Mouse (Mus musculus) forebrain, embryonic 13.5 days (tissue): ENCODE data around the gene Sirt6. TPM values are rescaled to one million over a fixed set of nuclear protein-coding genes. Genes with fewer than 3 reads are reported as not detected.
"Not testable (repeated sequence)": the region's sequence is repeated elsewhere in the genome, so short reads cannot be mapped to it uniquely, and the experiment has no call there.

ENCODE experiments used
- ATAC-seq: fragments of 200-750 bp; cut with Nextera tagmentation; 2 replicates; pipeline ENCODE4 v1.8.0; 2017
- H3K27ac ChIP-seq: fragments of 300-500 bp; sonication (generic); 2 replicates; pipeline ENCODE4 v1.5.1; 2015; ENCODE audit warnings: inconsistent platforms, mild to moderate bottlenecking, moderate library complexity
- H3K27me3 ChIP-seq: fragments of 300-500 bp; sonication (generic); 2 replicates; pipeline ENCODE4 v1.6.1; 2015; ENCODE audit warnings: mild to moderate bottlenecking, inconsistent platforms
- H3K36me3 ChIP-seq: fragments of 300-500 bp; sonication (generic); 2 replicates; pipeline ENCODE4 v1.6.1; 2015; ENCODE audit warnings: mild to moderate bottlenecking, inconsistent platforms; ENCODE audit not compliant: poor library complexity, severe bottlenecking
- H3K4me1 ChIP-seq: fragments of 300-500 bp; sonication (generic); 2 replicates; pipeline ENCODE4 v1.6.1; 2015; ENCODE audit warnings: inconsistent platforms
- H3K4me2 ChIP-seq: fragments of 300-500 bp; sonication (generic); 2 replicates; pipeline ENCODE4 v1.6.1; 2015; ENCODE audit warnings: inconsistent platforms, mild to moderate bottlenecking, moderate library complexity
- H3K4me3 ChIP-seq: fragments of 300-500 bp; sonication (generic); 2 replicates; pipeline ENCODE4 v1.5.1; 2015; ENCODE audit warnings: mild to moderate bottlenecking, inconsistent platforms
- H3K9ac ChIP-seq: fragments of 300-500 bp; sonication (generic); 2 replicates; pipeline ENCODE4 v1.6.1; 2015; ENCODE audit warnings: mild to moderate bottlenecking, inconsistent platforms
- H3K9me3 ChIP-seq: fragments of 300-500 bp; sonication (generic); replicated peaks from 2 replicates; pipeline ENCODE4 v1.6.1; 2016; ENCODE audit warnings: inconsistent platforms
- WGBS: fragments of 180-500 bp; shearing (Covaris S2); methylation state at CpG from one replicate; pipeline ENCODE4 v1.1.7; 2015; 5-methylcytosine and 5-hydroxymethylcytosine counted together
- polyA plus RNA-seq: library from polyadenylated mRNA; unstranded; fragments of >200 nt; fragmentation: Nextera tagmentation; extraction: Ambion mirVana; gene quantifications from 2 replicates; pipeline ENCODE4 v1.2.1, GENCODE M21; 2015

Gene Sirt6
- polyA plus RNA-seq, 1 experiment from 2014 or later = 56.6 TPM

DNA sequence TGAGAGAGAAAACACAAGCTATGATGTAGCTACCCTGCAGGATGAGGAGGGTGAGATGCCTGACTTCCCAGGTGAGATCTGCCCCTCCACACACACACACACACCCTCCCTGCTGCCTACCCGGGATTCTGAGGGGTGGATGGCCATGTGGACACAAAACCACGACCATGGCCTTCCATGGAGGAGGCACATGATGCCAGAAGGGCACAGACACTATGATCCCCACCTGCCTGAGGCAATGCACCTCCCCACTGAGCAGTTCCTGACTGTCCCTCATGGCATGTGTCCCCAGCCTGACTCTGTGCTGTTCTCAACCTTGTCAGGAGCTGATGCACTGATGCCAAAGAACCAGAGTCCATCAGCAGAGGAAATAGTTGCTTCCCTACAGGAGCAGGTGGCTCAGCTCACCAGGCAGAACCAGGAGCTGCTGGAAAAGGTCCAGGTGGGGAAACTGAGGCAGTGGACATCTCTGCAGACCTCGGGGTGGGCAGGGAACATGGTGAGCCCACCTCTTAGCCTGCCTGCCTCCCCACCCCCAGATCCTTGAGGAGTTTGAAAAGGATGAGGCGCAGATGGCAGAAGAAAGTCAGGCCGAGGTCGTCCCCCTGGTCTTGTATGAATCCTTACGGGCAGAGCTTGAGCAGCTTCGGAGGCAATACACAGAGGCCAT lies 14.5 kb upstream of the Sirt6 start:
- H3K4me2 ChIP-seq = peak overlapping the region; percentile 95
- H3K4me1 ChIP-seq = peaks cover 26% of the 10 kb centered on the region
- WGBS = 75% methylated on average over 8 of the region's 8 CpGs
- no peaks in the 10 kb centered on the region for H3K36me3 ChIP-seq
- no peaks in the 10 kb centered on the region for H3K9me3 ChIP-seq
- no peak for ATAC-seq
- no peaks in the 10 kb centered on the region for H3K27me3 ChIP-seq
- peak overlapping the region; percentile 97 for H3K9ac ChIP-seq
- no peak overlapping the region; the same call in 1 of the 2 replicates for H3K27ac ChIP-seq
- H3K4me3 ChIP-seq = peak overlapping the region; percentile 74; the same call in 1 of the 2 replicates

DNA sequence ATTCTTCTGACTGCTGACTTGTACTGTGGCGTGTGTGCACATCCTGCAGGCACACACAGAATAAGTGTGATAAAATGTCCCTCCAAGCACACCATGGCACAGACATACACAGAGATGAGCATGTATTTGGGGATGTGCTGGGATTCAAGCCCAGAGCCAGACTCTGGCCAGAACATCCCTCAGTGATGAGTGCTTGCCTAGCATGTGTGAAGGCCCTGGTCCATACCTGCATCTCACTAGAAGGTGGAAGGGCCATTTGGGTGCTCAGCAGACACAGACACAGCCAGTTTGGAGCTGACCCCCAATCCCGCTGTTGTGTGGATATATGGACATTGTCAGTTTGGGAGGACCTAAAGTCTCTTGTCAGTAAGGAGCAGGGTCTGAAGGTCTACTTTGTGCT lies 14.0 kb upstream of the Sirt6 start:
- 93% methylated on average over 2 of the region's 2 CpGs for WGBS
- Histone ChIP-seq H3K9me3 (no peaks in the 10 kb centered on the region), H3K9ac (peak overlapping the region; percentile 45; the same call in 1 of the 2 replicates), H3K27ac (no peak overlapping the region), H3K36me3 (no peaks in the 10 kb centered on the region), H3K4me1 (peaks cover 26% of the 10 kb centered on the region), H3K4me3 (no peak overlapping the region), H3K27me3 (no peaks in the 10 kb centered on the region), H3K4me2 (peak overlapping the region; percentile 13; the same call in 1 of the 2 replicates)
- no peak for ATAC-seq

DNA sequence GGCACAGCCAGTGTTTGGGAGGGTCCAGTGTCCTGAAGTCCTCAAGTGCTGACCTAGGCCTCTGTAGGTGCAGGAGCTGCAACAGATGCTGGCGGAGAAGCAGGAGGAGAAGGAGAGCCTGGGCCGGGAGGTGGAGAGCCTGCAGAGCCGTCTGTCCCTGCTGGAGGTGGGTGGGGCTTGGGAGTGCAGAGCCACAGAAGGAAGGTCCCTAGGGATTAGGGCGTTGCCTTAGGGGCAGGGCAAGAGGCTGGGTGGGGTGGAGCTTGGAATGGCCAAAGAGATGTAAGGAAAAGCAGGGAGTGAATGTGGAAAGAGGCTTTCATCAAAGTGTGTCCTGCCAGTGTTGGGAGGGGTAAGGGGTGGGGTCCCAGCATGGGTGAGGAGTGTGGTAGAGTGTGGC lies 13.2 kb upstream of the Sirt6 start:
- not testable (repeated sequence) for H3K9ac ChIP-seq, H3K9me3 ChIP-seq, H3K36me3 ChIP-seq, H3K27ac ChIP-seq, H3K27me3 ChIP-seq, H3K4me3 ChIP-seq, H3K4me2 ChIP-seq, ATAC-seq
- peaks cover 26% of the 10 kb centered on the region for H3K4me1 ChIP-seq
- 43% methylated on average over 4 of the region's 4 CpGs for WGBS

DNA sequence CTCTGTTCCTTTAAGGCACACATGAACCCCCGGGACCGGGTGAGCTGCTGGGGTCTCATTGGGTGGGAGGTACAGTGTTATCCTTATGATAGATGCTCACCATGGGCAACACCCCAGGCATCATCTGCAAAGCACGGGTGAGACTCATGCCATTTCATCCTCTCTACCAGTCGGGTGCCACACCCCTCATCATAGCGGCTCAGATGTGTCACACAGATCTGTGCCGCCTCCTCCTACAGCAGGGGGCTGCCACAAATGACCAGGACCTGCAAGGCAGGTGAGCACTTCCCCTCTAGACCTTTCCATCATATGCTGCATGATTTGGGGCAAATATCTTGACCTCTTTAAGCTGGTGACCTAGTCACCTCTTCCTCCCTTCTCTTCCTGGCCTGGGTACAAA lies 10.5 kb upstream of the Sirt6 start:
- Histone ChIP-seq H3K4me2 (no peak overlapping the region), H3K4me1 (peaks cover 33% of the 10 kb centered on the region), H3K9me3 (no peaks in the 10 kb centered on the region), H3K27me3 (peaks cover 8% of the 10 kb centered on the region; the same call in 1 of the 2 replicates), H3K27ac (no peak overlapping the region), H3K4me3 (no peak overlapping the region), H3K36me3 (no peaks in the 10 kb centered on the region), H3K9ac (no peak overlapping the region)
- WGBS = 71% methylated on average over 6 of the region's 6 CpGs
- ATAC-seq = no peak

DNA sequence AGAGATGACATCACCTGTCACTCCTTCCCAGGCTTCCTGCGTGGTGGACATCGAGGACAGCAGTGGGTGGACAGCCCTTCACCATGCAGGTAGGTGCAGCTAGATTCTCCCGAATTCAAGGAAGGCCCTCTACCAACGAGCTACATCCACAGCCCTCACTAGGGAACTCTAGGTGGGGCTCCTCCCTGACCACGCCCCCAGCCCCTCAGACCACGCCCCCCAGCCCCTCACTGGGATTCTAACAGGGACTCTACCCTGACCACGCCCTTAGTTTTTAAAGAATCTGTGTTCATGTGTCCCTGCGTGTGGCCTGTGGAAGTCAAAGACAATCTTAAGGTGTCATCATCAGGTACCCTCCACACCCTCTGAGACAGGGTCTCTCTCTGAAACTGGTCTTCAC lies 8.7 kb upstream of the Sirt6 start:
- WGBS = 18% methylated on average over 8 of the region's 8 CpGs
- no peak for ATAC-seq

DNA sequence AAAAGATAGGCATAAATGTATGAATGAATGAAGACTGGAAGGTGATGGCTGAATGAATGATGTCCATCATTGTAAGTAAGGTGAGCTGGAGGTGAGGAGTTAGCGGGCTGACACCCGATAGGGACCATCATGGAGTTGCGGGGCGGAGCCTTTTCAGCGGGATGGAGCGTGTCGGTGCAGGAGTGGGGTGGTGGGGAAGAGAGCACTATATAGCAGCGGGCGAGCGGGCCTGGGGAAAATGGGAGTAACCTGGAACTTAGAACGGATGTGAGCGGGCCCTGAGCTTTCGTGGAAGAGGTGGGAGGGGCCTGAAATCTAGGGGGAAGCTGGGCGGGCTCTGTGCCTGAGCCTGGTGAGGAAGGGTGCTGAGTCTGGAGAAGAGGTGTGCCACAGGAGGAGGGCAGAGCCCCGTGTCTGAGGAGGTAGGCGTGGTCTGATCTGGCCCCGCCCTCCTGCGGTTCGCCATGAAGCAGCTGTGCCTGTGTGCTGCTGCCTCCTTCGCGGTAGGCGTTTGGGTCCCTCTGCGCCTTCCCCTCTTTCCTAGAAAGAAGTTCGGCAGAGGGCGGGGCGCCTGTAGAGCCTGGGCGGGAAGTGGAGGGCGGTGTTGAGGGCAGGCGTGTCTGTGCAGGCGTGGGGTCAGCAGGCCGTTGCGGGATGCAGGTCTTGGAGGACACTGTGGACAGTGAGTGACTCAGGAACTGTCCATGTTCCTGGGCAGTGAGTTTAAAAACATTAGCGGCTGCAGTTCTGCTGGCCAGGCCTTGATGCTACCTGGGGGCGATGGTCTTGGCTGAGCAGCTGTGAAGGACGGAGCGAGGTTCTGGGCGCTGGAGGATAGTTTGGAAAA lies 5.9 kb upstream of the Sirt6 start:
- Histone ChIP-seq H3K4me3 (peak overlapping the region; percentile 43), H3K4me1 (peaks cover 10% of the 10 kb centered on the region), H3K36me3 (no peaks in the 10 kb centered on the region), H3K27me3 (peaks cover 10% of the 10 kb centered on the region; the same call in 1 of the 2 replicates), H3K9ac (peak overlapping the region; percentile 68), H3K4me2 (peak overlapping the region; percentile 71), H3K27ac (no peak overlapping the region), H3K9me3 (no peaks in the 10 kb centered on the region)
- ATAC-seq = peak; percentile 92
- 3% methylated on average over 37 of the region's 37 CpGs for WGBS

More for the DNA sequence above, 8.7 kb upstream of the Sirt6 start:
- Histone ChIP-seq H3K9ac (no peak overlapping the region), H3K4me2 (no peak overlapping the region), H3K4me1 (peaks cover 15% of the 10 kb centered on the region), H3K9me3 (no peaks in the 10 kb centered on the region), H3K27me3 (peaks cover 8% of the 10 kb centered on the region; the same call in 1 of the 2 replicates), H3K36me3 (no peaks in the 10 kb centered on the region), H3K27ac (no peak overlapping the region), H3K4me3 (no peak overlapping the region)

DNA sequence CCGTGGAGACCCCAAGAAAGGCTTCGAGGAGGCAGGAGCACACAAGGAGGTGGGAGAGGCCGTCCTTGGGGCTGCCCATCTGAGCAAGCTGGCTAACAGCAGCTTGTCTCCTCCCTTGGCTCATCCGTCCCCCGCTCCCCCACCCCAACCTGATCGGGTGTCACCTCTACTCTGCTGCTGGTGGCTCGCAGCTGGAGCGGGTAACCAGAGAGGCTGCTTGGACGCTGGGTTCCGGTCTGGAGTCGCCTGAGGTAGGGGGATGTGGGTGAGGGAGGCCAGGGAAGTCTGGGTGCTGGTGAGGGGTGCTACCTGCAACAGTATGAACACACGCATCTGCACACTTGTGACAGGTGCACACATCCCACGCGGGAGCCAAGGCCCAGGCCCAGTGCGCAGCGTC lies 793 bp upstream of the Sirt6 start, which contains the start of gene Ankrd24:
Ankrd24 (plus strand) TSS at position 151 of the 400 bp plus-strand sequence.
- Histone ChIP-seq H3K9ac (peak within 1 kb of the TSS; percentile 88), H3K36me3 (peaks cover 23% of the 10 kb centered on the region), H3K4me2 (peak within 1 kb of the TSS; percentile 88), H3K27ac (peak within 1 kb of the TSS; percentile 88), H3K4me3 (peak within 1 kb of the TSS; percentile 78), H3K4me1 (peaks cover 20% of the 10 kb centered on the region), H3K9me3 (no peaks in the 10 kb centered on the region), H3K27me3 (0 out of 2 replicates have a peak, but pooled peaks cover 3% of the 10 kb centered on the region)
- 88% methylated on average over 16 of the region's 16 CpGs for WGBS
- no peak for ATAC-seq

DNA sequence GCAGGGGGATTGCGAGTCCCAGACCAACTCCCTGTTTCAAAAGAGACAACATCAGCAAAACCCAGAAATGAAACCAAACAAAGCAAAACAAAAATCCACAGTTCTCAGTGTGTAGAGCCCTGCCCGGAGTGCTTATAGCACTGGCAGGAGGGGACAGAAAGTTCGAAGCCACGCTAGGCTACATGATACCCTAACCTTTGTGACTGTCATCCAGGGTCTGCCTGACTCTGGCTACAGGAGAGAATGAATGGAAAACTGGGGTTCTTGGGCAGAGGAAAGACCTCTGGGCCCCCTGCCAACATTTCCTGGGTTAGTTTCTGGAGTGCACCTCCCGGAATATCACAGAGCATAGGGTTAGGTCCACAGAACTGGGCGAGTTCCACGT lies 231 bp upstream of the Sirt6 start:
- Histone ChIP-seq H3K9me3 (no peaks in the 10 kb centered on the region), H3K4me1 (peaks cover 18% of the 10 kb centered on the region), H3K27ac (peak overlapping the region; percentile 88), H3K4me3 (peak overlapping the region; percentile 78), H3K36me3 (peaks cover 27% of the 10 kb centered on the region), H3K4me2 (peak overlapping the region; percentile 88), H3K27me3 (0 out of 2 replicates have a peak, but pooled peaks cover 3% of the 10 kb centered on the region), H3K9ac (peak overlapping the region; percentile 88)
- WGBS = 65% methylated on average over 7 of the region's 7 CpGs
- peak; percentile 54 for ATAC-seq

DNA sequence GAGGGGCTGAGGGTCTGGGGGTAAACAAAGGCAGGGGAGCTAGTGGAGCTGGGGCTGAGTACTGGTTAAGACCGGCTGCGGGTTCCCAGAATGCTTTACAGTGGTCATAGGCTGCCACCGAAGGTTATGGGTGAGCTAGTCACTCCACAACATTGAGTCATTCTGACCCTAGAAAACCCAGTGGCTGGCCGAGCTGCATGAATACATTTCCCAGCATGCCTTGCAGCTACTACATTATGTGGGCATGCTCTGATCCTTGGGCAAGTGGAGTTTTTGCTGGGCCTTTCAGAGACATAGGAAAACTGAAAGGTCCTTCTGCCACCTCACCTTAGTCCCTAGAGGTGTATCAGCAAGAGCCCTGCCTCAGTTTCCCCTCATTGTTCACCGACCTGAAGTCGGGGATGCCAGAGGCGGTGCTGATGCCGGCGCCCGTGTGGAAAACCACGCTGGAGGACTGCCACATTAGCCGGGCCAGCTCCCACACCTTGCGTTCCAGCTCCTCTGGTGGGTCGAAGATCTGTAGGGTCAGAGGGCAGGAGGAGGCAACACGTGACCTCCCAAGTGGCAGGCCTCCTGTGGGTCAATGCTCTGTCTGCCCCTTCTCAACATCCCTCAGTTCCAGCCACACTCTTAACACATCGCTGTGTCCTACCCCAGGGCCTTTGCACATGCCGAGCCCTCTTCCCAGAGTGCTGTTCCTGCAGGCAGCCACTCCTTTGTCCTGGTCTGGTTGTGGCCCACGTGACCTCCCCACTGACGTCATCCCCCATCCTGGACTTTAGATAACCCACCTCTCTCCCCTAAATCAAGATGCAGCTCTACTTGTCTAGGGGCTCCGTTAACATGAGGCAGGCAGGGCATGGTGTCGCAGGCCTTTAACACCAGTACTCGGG lies 1.2 kb downstream of the Sirt6 start:
- Histone ChIP-seq H3K36me3 (peaks cover 41% of the 10 kb centered on the region), H3K27me3 (0 out of 2 replicates have a peak, but pooled peaks cover 3% of the 10 kb centered on the region), H3K27ac (peak overlapping the region; percentile 88; the same call in 1 of the 2 replicates), H3K9me3 (no peaks in the 10 kb centered on the region), H3K4me3 (peak overlapping the region; percentile 78), H3K9ac (peak overlapping the region; percentile 88), H3K4me2 (peak overlapping the region; percentile 88), H3K4me1 (peaks cover 18% of the 10 kb centered on the region)
- peak; percentile 8; the same call in 1 of the 2 replicates for ATAC-seq
- WGBS = 91% methylated on average over 22 of the region's 22 CpGs

DNA sequence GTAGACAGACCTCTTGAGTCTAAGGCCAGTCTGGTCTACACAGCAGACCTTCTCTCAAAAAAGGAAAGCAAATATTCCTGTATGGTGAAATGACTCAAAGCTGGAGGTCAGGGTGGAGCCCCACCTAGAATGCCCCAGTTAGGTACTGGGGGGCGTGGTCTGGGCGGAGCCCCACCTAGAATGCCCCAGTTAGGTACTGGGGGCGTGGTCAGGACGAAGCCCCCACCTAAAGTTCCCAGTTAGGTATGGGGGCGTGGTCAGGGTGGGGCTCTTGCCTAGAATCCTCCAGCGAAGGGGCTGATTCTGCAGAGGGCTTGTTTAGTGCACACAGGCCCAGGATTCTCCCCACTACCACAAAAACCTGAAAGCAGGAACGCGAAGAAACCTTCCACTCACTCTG lies 4.2 kb downstream of the Sirt6 start:
- H3K4me1 ChIP-seq = peaks cover 18% of the 10 kb centered on the region
- 67% methylated on average over 8 of the region's 8 CpGs for WGBS
- H3K4me3 ChIP-seq = no peak overlapping the region
- no peak overlapping the region for H3K4me2 ChIP-seq
- no peak overlapping the region for H3K27ac ChIP-seq
- H3K27me3 ChIP-seq = 0 out of 2 replicates have a peak, but pooled peaks cover under 1% of the 10 kb centered on the region
- no peak overlapping the region for H3K9ac ChIP-seq
- H3K36me3 ChIP-seq = peaks cover 55% of the 10 kb centered on the region
- H3K9me3 ChIP-seq = no peaks in the 10 kb centered on the region
- no peak for ATAC-seq

DNA sequence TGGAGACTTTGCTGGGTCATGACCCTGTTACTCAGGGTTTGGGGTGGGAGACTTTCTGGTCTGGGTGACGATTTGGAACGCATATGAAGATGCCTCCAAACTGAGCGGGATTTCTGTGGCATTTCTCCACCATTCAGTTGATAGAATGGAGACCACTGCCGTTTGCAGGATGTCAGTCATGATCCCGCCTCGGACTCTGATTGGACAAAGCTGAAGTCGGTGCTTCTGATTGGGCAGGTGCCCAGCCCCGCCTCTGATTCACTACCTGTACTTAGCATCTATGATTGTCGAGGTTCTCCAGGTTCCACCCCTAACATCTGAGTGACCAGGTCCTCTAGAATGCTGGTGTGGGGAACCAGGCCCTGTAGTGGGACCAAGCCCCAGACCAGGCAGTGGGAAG lies 6.8 kb downstream of the Sirt6 start:
- ATAC-seq = no peak
- no peak overlapping the region for H3K9ac ChIP-seq
- no peaks in the 10 kb centered on the region for H3K4me1 ChIP-seq
- no peak overlapping the region for H3K27ac ChIP-seq
- H3K9me3 ChIP-seq = no peaks in the 10 kb centered on the region
- no peak overlapping the region for H3K4me2 ChIP-seq
- H3K36me3 ChIP-seq = peaks cover 55% of the 10 kb centered on the region
- WGBS = 70% methylated on average over 9 of the region's 9 CpGs
- no peaks in the 10 kb centered on the region for H3K27me3 ChIP-seq
- H3K4me3 ChIP-seq = no peak overlapping the region
